Mouse (Mus musculus): Measurements from ENCODE around the gene Per3. TPM values are rescaled to one million over a fixed set of nuclear protein-coding genes. Genes with fewer than 3 reads are reported as not detected.

Per3 gene
- polyA plus RNA-seq, 1 experiment, result 2.1 TPM

- no peaks in the 10 kb centered on the region for H3K36me3 ChIP-seq (ENCODE audit: control insufficient read depth, insufficient read depth)
- H3K79me2 ChIP-seq (ENCODE audit: control insufficient read depth, insufficient read depth), result no peaks in the 10 kb centered on the region
- no peaks in the 10 kb centered on the region for H3K27me3 ChIP-seq (ENCODE audit: control insufficient read depth, insufficient read depth, insufficient read length)
- H3K4me2 ChIP-seq (ENCODE audit: low read depth), result no peak overlapping the region
- H3K4me3 ChIP-seq, result no peak overlapping the region
- no peak overlapping the region for H3ac ChIP-seq (ENCODE audit: control insufficient read depth, insufficient read length)
- TF ChIP-seq POLR2AphosphoS2 (IDR thresholded peaks at IDR 0.05; ENCODE audit: insufficient read length, low read depth), result no peak
- no peak for TF ChIP-seq SRF (IDR thresholded peaks at IDR 0.05; ENCODE audit: control insufficient read depth, insufficient read length, low read depth)
- TF ChIP-seq MYOD1 (IDR thresholded peaks at IDR 0.05; ENCODE audit: control insufficient read depth in 1 of 3, insufficient read length in 2 of 3, low read depth in 2 of 3), result no peak
- TF ChIP-seq USF1 (IDR thresholded peaks at IDR 0.05; ENCODE audit: low read depth), result no peak
- TF ChIP-seq E2F4 (IDR thresholded peaks at IDR 0.05; ENCODE audit: insufficient read depth), result no peak
- TF ChIP-seq CEBPB (IDR thresholded peaks at IDR 0.05; ENCODE audit: insufficient read depth, poor library complexity, severe bottlenecking), result no peak
- TF ChIP-seq MAX (IDR thresholded peaks at IDR 0.05; ENCODE audit: low read depth), result no peak
- TF ChIP-seq TCF12 (IDR thresholded peaks at IDR 0.05; ENCODE audit: insufficient read depth, poor library complexity, severe bottlenecking), result no peak
- no peak for TF ChIP-seq TCF3 (IDR thresholded peaks at IDR 0.05; ENCODE audit: insufficient read length, low read depth)
- no peak for TF ChIP-seq REST (IDR thresholded peaks at IDR 0.05; ENCODE audit: insufficient read depth, insufficient read length)
- TF ChIP-seq MYOG (IDR thresholded peaks at IDR 0.05; ENCODE audit: control insufficient read depth in 1 of 3, insufficient read depth in 1 of 3, insufficient read length in 2 of 3, low read depth in 2 of 3), result no peak
Observed at GRCm38 (mm10) chr4:150990148-150990547, 54.3 kb downstream of the Per3 start.

- H3ac ChIP-seq (ENCODE audit: control insufficient read depth, insufficient read length), result no peak overlapping the region
- no peak for TF ChIP-seq MAX (IDR thresholded peaks at IDR 0.05; ENCODE audit: low read depth)
- no peak for TF ChIP-seq REST (IDR thresholded peaks at IDR 0.05; ENCODE audit: insufficient read depth, insufficient read length)
- no peak for TF ChIP-seq SRF (IDR thresholded peaks at IDR 0.05; ENCODE audit: control insufficient read depth, insufficient read length, low read depth)
- no peak for TF ChIP-seq USF1 (IDR thresholded peaks at IDR 0.05; ENCODE audit: low read depth)
- no peak for TF ChIP-seq POLR2AphosphoS2 (IDR thresholded peaks at IDR 0.05; ENCODE audit: insufficient read length, low read depth)
- TF ChIP-seq POLR2A (IDR thresholded peaks at IDR 0.05; ENCODE audit: insufficient read length, low read depth), result no peak
- no peak for TF ChIP-seq TCF12 (IDR thresholded peaks at IDR 0.05; ENCODE audit: insufficient read depth, poor library complexity, severe bottlenecking)
- no peak for TF ChIP-seq TCF3 (IDR thresholded peaks at IDR 0.05; ENCODE audit: insufficient read length, low read depth)
- TF ChIP-seq MYOG (IDR thresholded peaks at IDR 0.05; ENCODE audit: control insufficient read depth in 1 of 3, insufficient read depth in 1 of 3, insufficient read length in 2 of 3, low read depth in 2 of 3), result no peak
- no peak for TF ChIP-seq E2F4 (IDR thresholded peaks at IDR 0.05; ENCODE audit: insufficient read depth)
- TF ChIP-seq CEBPB (IDR thresholded peaks at IDR 0.05; ENCODE audit: insufficient read depth, poor library complexity, severe bottlenecking), result no peak
- no peak for TF ChIP-seq MYOD1 (IDR thresholded peaks at IDR 0.05; ENCODE audit: control insufficient read depth in 1 of 3, insufficient read length in 2 of 3, low read depth in 2 of 3)
- H3K27me3 ChIP-seq (ENCODE audit: control insufficient read depth, insufficient read depth, insufficient read length), result no peaks in the 10 kb centered on the region
- no peak overlapping the region for H3K4me2 ChIP-seq (ENCODE audit: low read depth)
- H3K36me3 ChIP-seq (ENCODE audit: control insufficient read depth, insufficient read depth), result no peaks in the 10 kb centered on the region
- no peaks in the 10 kb centered on the region for H3K79me2 ChIP-seq (ENCODE audit: control insufficient read depth, insufficient read depth)
- no peak overlapping the region for H3K4me3 ChIP-seq
Observed at GRCm38 (mm10) chr4:150980153-150980552, 64.3 kb downstream of the Per3 start.

- H3K4me2 ChIP-seq (ENCODE audit: low read depth), result no peak overlapping the region
- H3ac ChIP-seq (ENCODE audit: control insufficient read depth, insufficient read length), result no peak overlapping the region
- H3K36me3 ChIP-seq (ENCODE audit: control insufficient read depth, insufficient read depth), result no peaks in the 10 kb centered on the region
- H3K79me2 ChIP-seq (ENCODE audit: control insufficient read depth, insufficient read depth), result no peaks in the 10 kb centered on the region
- TF ChIP-seq POLR2A (IDR thresholded peaks at IDR 0.05; ENCODE audit: insufficient read length, low read depth) (no peak), MYOD1 (IDR thresholded peaks at IDR 0.05; ENCODE audit: control insufficient read depth in 1 of 3, insufficient read length in 2 of 3, low read depth in 2 of 3) (no peak), MYOG (IDR thresholded peaks at IDR 0.05; ENCODE audit: control insufficient read depth in 1 of 3, insufficient read depth in 1 of 3, insufficient read length in 2 of 3, low read depth in 2 of 3) (no peak), USF1 (IDR thresholded peaks at IDR 0.05; ENCODE audit: low read depth) (no peak), E2F4 (IDR thresholded peaks at IDR 0.05; ENCODE audit: insufficient read depth) (no peak), REST (IDR thresholded peaks at IDR 0.05; ENCODE audit: insufficient read depth, insufficient read length) (no peak), SRF (IDR thresholded peaks at IDR 0.05; ENCODE audit: control insufficient read depth, insufficient read length, low read depth) (no peak), TCF3 (IDR thresholded peaks at IDR 0.05; ENCODE audit: insufficient read length, low read depth) (no peak), TCF12 (IDR thresholded peaks at IDR 0.05; ENCODE audit: insufficient read depth, poor library complexity, severe bottlenecking) (no peak), POLR2AphosphoS2 (IDR thresholded peaks at IDR 0.05; ENCODE audit: insufficient read length, low read depth) (no peak), CEBPB (IDR thresholded peaks at IDR 0.05; ENCODE audit: insufficient read depth, poor library complexity, severe bottlenecking) (no peak), MAX (IDR thresholded peaks at IDR 0.05; ENCODE audit: low read depth) (no peak)
- no peak overlapping the region for H3K4me3 ChIP-seq
- no peaks in the 10 kb centered on the region for H3K27me3 ChIP-seq (ENCODE audit: control insufficient read depth, insufficient read depth, insufficient read length)
Observed at GRCm38 (mm10) chr4:150979455-150979854, 65.0 kb downstream of the Per3 start.

- H3K79me2 ChIP-seq (ENCODE audit: control insufficient read depth, insufficient read depth), result no peaks in the 10 kb centered on the region
- TF ChIP-seq MYOD1 (IDR thresholded peaks at IDR 0.05; ENCODE audit: control insufficient read depth in 1 of 3, insufficient read length in 2 of 3, low read depth in 2 of 3), result no peak
- H3K36me3 ChIP-seq (ENCODE audit: control insufficient read depth, insufficient read depth), result no peaks in the 10 kb centered on the region
- no peak overlapping the region for H3K4me2 ChIP-seq (ENCODE audit: low read depth)
- H3K4me3 ChIP-seq, result no peak overlapping the region
- no peaks in the 10 kb centered on the region for H3K27me3 ChIP-seq (ENCODE audit: control insufficient read depth, insufficient read depth, insufficient read length)
- no peak overlapping the region for H3ac ChIP-seq (ENCODE audit: control insufficient read depth, insufficient read length)
Observed at GRCm38 (mm10) chr4:150978156-150978910, 66.1 kb downstream of the Per3 start.

GRCm38 (mm10) chr4:150975145-150975544 lies 69.3 kb downstream of the Per3 start:
- H3K36me3 ChIP-seq (ENCODE audit: control insufficient read depth, insufficient read depth), result no peaks in the 10 kb centered on the region
- H3K27me3 ChIP-seq (ENCODE audit: control insufficient read depth, insufficient read depth, insufficient read length), result no peaks in the 10 kb centered on the region
- H3ac ChIP-seq (ENCODE audit: control insufficient read depth, insufficient read length), result no peak overlapping the region
- TF ChIP-seq SRF (IDR thresholded peaks at IDR 0.05; ENCODE audit: control insufficient read depth, insufficient read length, low read depth) (no peak), TCF3 (IDR thresholded peaks at IDR 0.05; ENCODE audit: insufficient read length, low read depth) (no peak), USF1 (IDR thresholded peaks at IDR 0.05; ENCODE audit: low read depth) (no peak), REST (IDR thresholded peaks at IDR 0.05; ENCODE audit: insufficient read depth, insufficient read length) (no peak)
- H3K4me3 ChIP-seq, result no peak overlapping the region
- no peaks in the 10 kb centered on the region for H3K79me2 ChIP-seq (ENCODE audit: control insufficient read depth, insufficient read depth)
- H3K4me2 ChIP-seq (ENCODE audit: low read depth), result no peak overlapping the region

All from myocyte (in vitro differentiated cells).